Mouse (Mus musculus) layer of hippocampus, adult 9-11 months (tissue): Measurements from ENCODE around the gene Acot13.
"Not testable (repeated sequence)": the region's sequence is repeated elsewhere in the genome, so short reads cannot be mapped to it uniquely, and the experiment has no call there.

Experiments used
- DNase-seq: peaks from one replicate; pipeline ENCODE4 v3.0.0; 2022

Gene Acot13

GRCm38 (mm10) chr13:24831353-24832130, at the start of gene Acot13, which contains the start of gene Tdp2:
Acot13 (minus strand) TSS chr13:24831540.
Tdp2 (plus strand) TSS chr13:24831679.
- DNase-seq: peak; percentile 94

GRCm38 (mm10) chr13:24880704-24881103, 49.4 kb upstream of the Acot13 start:
- DNase-seq: no peak

GRCm38 (mm10) chr13:24880208-24880607, 48.9 kb upstream of the Acot13 start:
- no peak for DNase-seq

- DNase-seq: no peak
These were observed 48.2 kb upstream of the Acot13 start for GRCm38 (mm10) chr13:24879359-24880040.

- DNase-seq: no peak
These were observed 36.9 kb upstream of the Acot13 start for GRCm38 (mm10) chr13:24868233-24868632.

GRCm38 (mm10) chr13:24867789-24868188, 36.4 kb upstream of the Acot13 start:
- DNase-seq: no peak

- no peak for DNase-seq
These were observed 35.4 kb upstream of the Acot13 start for GRCm38 (mm10) chr13:24866430-24867402.

- DNase-seq: peak; percentile 17
These were observed 31.2 kb upstream of the Acot13 start for GRCm38 (mm10) chr13:24862520-24862919.

- no peak for DNase-seq
These were observed 30.7 kb upstream of the Acot13 start for GRCm38 (mm10) chr13:24862021-24862420.

- DNase-seq: no peak
These were observed 29.7 kb upstream of the Acot13 start for GRCm38 (mm10) chr13:24861084-24861483.

- no peak for DNase-seq
These were observed 27.8 kb upstream of the Acot13 start for GRCm38 (mm10) chr13:24859115-24859514.

GRCm38 (mm10) chr13:24852570-24852969, 21.2 kb upstream of the Acot13 start:
- DNase-seq: no peak

GRCm38 (mm10) chr13:24851989-24852388, 20.6 kb upstream of the Acot13 start:
- DNase-seq: no peak

GRCm38 (mm10) chr13:24849318-24849717, 18.0 kb upstream of the Acot13 start:
- DNase-seq: no peak

- DNase-seq: peak; percentile 51
These were observed 13.9 kb upstream of the Acot13 start, which contains the start of gene D130043K22Rik for GRCm38 (mm10) chr13:24844983-24845955. D130043K22Rik (plus strand) TSS chr13:24845135.

GRCm38 (mm10) chr13:24841702-24842101, 10.4 kb upstream of the Acot13 start:
- DNase-seq: no peak

- no peak for DNase-seq
These were observed 8.5 kb upstream of the Acot13 start for GRCm38 (mm10) chr13:24839831-24840230.

- not testable (repeated sequence) for DNase-seq
These were observed 6.4 kb upstream of the Acot13 start for GRCm38 (mm10) chr13:24837765-24838164.

GRCm38 (mm10) chr13:24832811-24833155, 1.4 kb upstream of the Acot13 start:
- DNase-seq: no peak

GRCm38 (mm10) chr13:24832131-24832810, 931 bp upstream of the Acot13 start:
- no peak for DNase-seq

GRCm38 (mm10) chr13:24830756-24831352, 486 bp downstream of the Acot13 start:
- DNase-seq: no peak
